10 mouse cellular contexts compared by ENCODE assay signal in the genomic region with DNA sequence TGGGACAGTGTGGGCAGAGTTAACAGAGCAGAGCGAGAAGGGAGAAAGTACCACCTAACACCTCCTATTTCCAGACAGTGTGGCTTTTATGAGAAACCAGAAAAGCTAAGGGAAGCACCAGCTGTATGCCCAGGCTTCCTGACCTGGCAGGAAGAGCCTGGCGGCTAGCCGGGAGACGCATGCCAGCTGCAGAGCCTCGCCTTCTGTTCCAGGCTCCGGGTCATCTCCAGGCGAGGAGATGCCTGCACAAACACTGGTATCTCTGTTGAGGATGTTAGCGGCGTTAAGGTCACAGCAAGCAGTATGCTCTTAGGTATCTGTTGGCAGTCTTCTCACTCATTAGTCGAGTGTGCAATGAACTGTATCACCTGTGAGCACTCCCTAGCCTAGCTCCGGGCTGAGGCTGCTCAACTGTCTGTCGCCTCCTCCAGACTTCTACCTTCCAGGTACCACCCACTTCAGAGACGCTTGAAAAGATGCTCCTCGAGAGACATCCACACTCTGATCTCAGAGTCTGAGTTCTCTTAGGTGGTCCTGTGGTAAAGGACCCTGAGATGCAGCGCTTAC. TPM values are rescaled to one million over a fixed set of nuclear protein-coding genes. Genes with fewer than 3 reads are reported as not detected.
DNase-seq lines count a peak whose midpoint lies in the region; ATAC-seq lines count a peak whose summit lies in the region.
"Had no signal": no experiment of that assay in that cellular context is flagged by ENCODE, and none has a peak within 500 bp of the region (broad histone marks: within the 10 kb centered on the region; RNA-seq: fewer than 3 reads in every experiment).

No protein-coding gene starts in this region.

- no peak for ATAC-seq in megakaryocyte progenitor cell, adult 5-6 weeks (replicated peaks; ENCODE audit: poor library complexity)
- ATAC-seq in monocyte, adult 5-6 weeks (replicated peaks; ENCODE audit: insufficient number of reproducible peaks, low FRiP score, low TSS enrichment, poor library complexity, severe bottlenecking): no peak

- DNase-seq in ovary, adult 18-20 months (ENCODE audit: low spot score): peak; percentile 16
- DNase-seq in ovary, postnatal 10 days (ENCODE audit: low spot score): no peak
- DNase-seq in cerebellum, adult 8-10 months: peak; percentile 69
- DNase-seq in kidney, adult 11 months: peak; percentile 28
- peak; percentile 42 for DNase-seq in skeletal muscle tissue, adult 2 months (ENCODE audit: low read depth, low spot score)
- DNase-seq in heart, postnatal 4 days: no peak
- DNase-seq: lung, adult 2 months; right cerebral cortex, postnatal 25 days had no signal

RNA-seq across cellular contexts. Expression of a gene that starts 27.7 kb away (rescaled TPM):
- 1 to 10 TPM; 2.3 to 2.9 TPM for total RNA-seq in heart, postnatal 4 days (2021)
- total RNA-seq in megakaryocyte progenitor cell, adult 5-6 weeks (2015): 14.2 and 20.6 TPM in 2 replicates
- total RNA-seq in megakaryocyte progenitor cell, adult 5-6 weeks (2017): 4.3 and 7.7 TPM in 2 replicates
- total RNA-seq in monocyte, adult 5-6 weeks (2017): not detected in 3 replicates

RNA-seq across cellular contexts. Expression of a gene that starts 30.8 kb away (rescaled TPM):
- 10 to 100 TPM; 50.6 to 58.0 TPM for total RNA-seq in heart, postnatal 4 days (2021)
- 26.8 and 35.7 TPM in 2 replicates for total RNA-seq in megakaryocyte progenitor cell, adult 5-6 weeks (2015)
- total RNA-seq in megakaryocyte progenitor cell, adult 5-6 weeks (2017): 10.8 and 11.7 TPM in 2 replicates
- total RNA-seq in monocyte, adult 5-6 weeks (2017): 4.6 to 18.1 TPM (median 10.3 TPM) in 3 replicates

Comparison
In these comparisons a context has a peak if more than half of its experiments do, and no peak if none do; other contexts are left out.
1. DNase-seq: peak in ovary, adult 18-20 months (single experiment), cerebellum, adult 8-10 months (single experiment), kidney, adult 11 months (single experiment) and skeletal muscle tissue, adult 2 months (single experiment); none in ovary, postnatal 10 days (single experiment) and heart, postnatal 4 days (single experiment).